Comparison of ENCODE assay signal across 10 mouse cellular contexts in genomic region chr9:22226846-22227245, GRCm38 (mm10). TPM values are rescaled to one million over a fixed set of nuclear protein-coding genes. Genes with fewer than 3 reads are reported as not detected.
A peak's percentile ranks its signal among the peaks of the same experiment; 100 is the strongest.
DNase-seq lines count a peak whose midpoint lies in the region; ATAC-seq lines count a peak whose summit lies in the region.
"Had no signal": no experiment of that assay in that cellular context is flagged by ENCODE, and none has a peak within 500 bp of the region (broad histone marks: within the 10 kb centered on the region; RNA-seq: fewer than 3 reads in every experiment).

No protein-coding gene starts in this region.

- no peak for ATAC-seq in hindbrain, embryonic 16.5 days

- no peak overlapping the region for H3K9ac ChIP-seq in hindbrain, embryonic 16.5 days (ENCODE audit: low read depth, low read length)

- H3K4me1 ChIP-seq in hindbrain, embryonic 16.5 days (ENCODE audit: control insufficient read depth, insufficient read depth, low read depth, low read length) = no peaks in the 10 kb centered on the region
- H3K4me1 ChIP-seq: embryonic facial prominence, embryonic 13.5 days had no signal

- no peaks in the 10 kb centered on the region for H3K9me3 ChIP-seq in hindbrain, embryonic 16.5 days (ENCODE audit: control insufficient read depth, low read length)
- H3K9me3 ChIP-seq: embryonic facial prominence, embryonic 13.5 days had no signal

- 80% methylated on average over 15 of the region's 15 CpGs for WGBS in hindbrain, embryonic 16.5 days

- H3K4me2 ChIP-seq in hindbrain, embryonic 16.5 days (ENCODE audit: low read length) = no peak overlapping the region

- H3K27ac ChIP-seq in hindbrain, embryonic 16.5 days (ENCODE audit: low read depth, low read length) = no peak overlapping the region
- H3K27ac ChIP-seq: embryonic facial prominence, embryonic 13.5 days had no signal

- DNase-seq in gastrocnemius, adult 18-20 months (ENCODE audit: low spot score) = peak; percentile 5
- no peak for DNase-seq in gastrocnemius, postnatal 36 days
- peak; percentile 53 to 67 for DNase-seq in cerebellum, postnatal 25 days
- peak; percentile 46 to 68 for DNase-seq in heart, postnatal 36 days
- DNase-seq in lung, postnatal 4 days = peak; percentile 52 to 73
- DNase-seq in embryo, embryonic 11 days = no peak
- no peak for DNase-seq in spleen, adult 18-20 months

- no peaks in the 10 kb centered on the region for H3K36me3 ChIP-seq in hindbrain, embryonic 16.5 days (ENCODE audit: control insufficient read depth, insufficient read depth, low read length)

- no peak overlapping the region for H3K4me3 ChIP-seq in hindbrain, embryonic 16.5 days (ENCODE audit: low read length)

- intact Hi-C loops in gastrocnemius, postnatal 36 days (cut with DNase I) = no loop called here
- intact Hi-C loops in heart, postnatal 36 days (cut with DNase I) = loop anchor here (5.0 to 10.0 kb wide), 2 partner anchors 80 to 142 kb away; partner anchors contain the start of genes Ecsit and Zfp810

- H3K27me3 ChIP-seq in hindbrain, embryonic 16.5 days (replicated peaks; ENCODE audit: control insufficient read depth, insufficient read depth, low read length) = no peaks in the 10 kb centered on the region
- H3K27me3 ChIP-seq: embryonic facial prominence, embryonic 13.5 days had no signal

RNA-seq across cellular contexts. Expression of gene Zfp809, which starts 1.3 kb away (rescaled TPM):
- total RNA-seq in gastrocnemius, adult 18-20 months (2021) = 1 to 10 TPM; 6.1 to 6.3 TPM
- total RNA-seq in gastrocnemius, postnatal 36 days (2021) = 1 to 10 TPM; 5.9 to 6.7 TPM
- 10 to 100 TPM; 33.4 to 33.7 TPM for total RNA-seq in heart, postnatal 36 days (2021)
- 9.3 and 10.2 TPM in 2 replicates for polyA plus RNA-seq in hindbrain, embryonic 16.5 days (2015; fragmentation: Nextera tagmentation; extraction: Ambion mirVana)

RNA-seq across cellular contexts. Expression of gene Zfp599, which starts 32.8 kb away (rescaled TPM):
- total RNA-seq in gastrocnemius, adult 18-20 months (2021) = not detected
- total RNA-seq in gastrocnemius, postnatal 36 days (2021) = not detected
- under 1 TPM; 0.25 to 0.35 TPM for total RNA-seq in heart, postnatal 36 days (2021)
- polyA plus RNA-seq in hindbrain, embryonic 16.5 days (2015; fragmentation: Nextera tagmentation; extraction: Ambion mirVana) = 7.1 and 7.4 TPM in 2 replicates

RNA-seq across cellular contexts. Expression of gene Zfp872, which starts 39.0 kb away (rescaled TPM):
- not detected for total RNA-seq in gastrocnemius, adult 18-20 months (2021)
- not detected for total RNA-seq in gastrocnemius, postnatal 36 days (2021)
- under 1 TPM in 1 of 2 experiments, not detected in 1; 0.22 TPM for total RNA-seq in heart, postnatal 36 days (2021)
- 0.79 and 1.1 TPM in 2 replicates for polyA plus RNA-seq in hindbrain, embryonic 16.5 days (2015; fragmentation: Nextera tagmentation; extraction: Ambion mirVana)
- total RNA-seq: neutrophil, adult 5-6 weeks had no signal

Comparison
In these comparisons a context has a peak if more than half of its experiments do, and no peak if none do; other contexts are left out.
1. DNase-seq: peak in gastrocnemius, adult 18-20 months (single experiment), cerebellum, postnatal 25 days (2 of 2), heart, postnatal 36 days (2 of 2) and lung, postnatal 4 days (2 of 2); none in gastrocnemius, postnatal 36 days (0 of 2), embryo, embryonic 11 days (single experiment) and spleen, adult 18-20 months (0 of 2).
2. RNA of gene Zfp809, which starts 1.3 kb away (total RNA-seq): 33.4 to 33.7 TPM in heart, postnatal 36 days; 5.9 to 6.7 TPM in gastrocnemius, postnatal 36 days and 6.1 to 6.3 TPM in gastrocnemius, adult 18-20 months; every median in the first group is over 4 times any median in the second.